Mouse (Mus musculus) embryo, embryonic 10.5 days (tissue): ENCODE results near the gene Plod3.

ENCODE experiments used
- DNase-seq: peaks from one replicate; pipeline ENCODE4 v3.0.0-alpha.2; 2015; ENCODE audit warnings: low spot score

The Plod3 gene

DNA sequence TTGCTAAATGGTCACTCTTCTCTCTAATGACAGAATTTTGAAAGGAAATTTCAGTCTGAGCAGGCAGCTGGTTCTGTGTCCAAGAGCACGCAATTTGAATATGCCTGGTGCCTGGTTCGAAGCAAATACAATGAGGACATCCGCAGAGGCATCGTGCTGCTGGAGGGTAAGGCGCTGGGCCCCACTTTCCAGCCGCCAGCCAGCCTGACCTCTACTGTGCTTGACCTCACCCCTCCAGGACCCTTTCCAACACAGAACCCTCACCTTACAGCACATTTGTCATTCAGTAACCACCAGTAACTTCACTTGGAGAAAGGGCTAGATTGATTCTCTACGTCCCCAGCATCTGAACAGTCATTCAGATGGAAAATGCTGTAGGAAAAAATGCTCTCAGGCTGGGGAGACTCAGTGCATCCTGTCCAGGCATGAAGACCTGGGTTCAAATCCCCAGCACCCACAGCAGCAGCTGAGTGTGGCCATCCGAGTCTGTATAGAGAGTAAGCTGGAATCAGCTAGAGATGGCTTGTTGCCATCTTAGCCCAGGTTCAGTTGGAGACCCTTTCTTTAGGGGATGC, 23.8 kb upstream of the Plod3 start:
- no peak for DNase-seq

DNA sequence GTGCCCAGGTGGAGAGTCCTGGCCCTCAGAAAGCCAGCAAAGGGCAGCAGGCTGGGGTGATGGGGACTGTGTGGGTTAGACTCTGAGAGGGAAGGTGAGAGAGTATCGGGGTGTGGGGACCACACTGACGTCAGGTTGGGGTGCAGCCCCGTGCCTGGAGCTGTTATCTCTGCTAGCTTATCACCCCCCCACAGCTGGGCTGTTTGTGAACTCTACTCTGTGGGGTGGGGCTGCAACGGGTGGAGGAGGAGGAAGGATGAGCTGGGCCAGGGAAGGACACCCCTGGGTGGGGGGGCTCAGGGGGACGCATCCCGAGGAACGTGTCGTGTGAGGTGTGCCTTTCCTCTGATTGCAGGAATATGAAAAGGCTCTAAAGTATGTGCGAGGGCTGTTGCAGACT, 21.6 kb upstream of the Plod3 start:
- no peak for DNase-seq

DNA sequence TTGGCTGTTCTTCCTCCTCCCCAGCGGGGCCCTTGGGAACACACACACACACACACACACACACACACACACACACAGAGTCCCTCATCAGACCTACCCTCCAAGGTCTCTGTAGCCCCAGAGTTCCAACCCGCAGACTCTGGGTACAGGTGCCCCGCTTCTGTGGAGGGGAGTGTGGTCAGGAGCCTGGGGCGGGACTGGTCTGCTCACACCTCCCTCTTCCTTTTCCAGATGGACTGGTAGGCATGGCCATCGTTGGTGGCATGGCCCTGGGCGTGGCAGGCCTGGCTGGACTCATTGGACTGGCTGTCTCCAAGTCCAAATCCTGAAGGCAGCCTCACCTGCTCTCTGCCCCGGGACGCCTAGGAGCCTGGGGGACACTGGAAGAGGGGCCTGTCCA, 21.1 kb upstream of the Plod3 start:
- DNase-seq: no peak

DNA sequence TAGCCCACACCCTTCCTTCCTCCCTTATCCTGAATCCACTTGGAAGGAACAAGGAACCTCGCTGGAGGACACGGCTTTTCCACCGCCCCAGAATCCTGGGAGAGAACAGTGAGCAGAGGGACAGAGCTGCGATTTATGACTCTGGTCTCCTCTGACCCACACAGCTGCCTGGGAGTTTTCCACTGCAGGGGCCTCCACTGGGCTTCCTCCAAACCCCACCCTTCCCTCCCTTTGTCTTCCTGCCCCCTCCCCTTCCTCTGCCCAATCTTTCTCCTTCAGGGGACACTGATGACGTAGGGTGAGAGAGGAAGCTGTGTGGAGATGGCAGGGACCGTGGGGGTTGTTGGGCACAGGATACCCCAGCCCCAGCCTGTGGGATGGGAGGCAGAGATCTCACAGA, 20.5 kb upstream of the Plod3 start, which contains the start of gene Cldn15:
Gene Cldn15 (plus strand): TSS at position 286 of the 400 bp plus-strand sequence.
- peak; percentile 23 for DNase-seq

DNA sequence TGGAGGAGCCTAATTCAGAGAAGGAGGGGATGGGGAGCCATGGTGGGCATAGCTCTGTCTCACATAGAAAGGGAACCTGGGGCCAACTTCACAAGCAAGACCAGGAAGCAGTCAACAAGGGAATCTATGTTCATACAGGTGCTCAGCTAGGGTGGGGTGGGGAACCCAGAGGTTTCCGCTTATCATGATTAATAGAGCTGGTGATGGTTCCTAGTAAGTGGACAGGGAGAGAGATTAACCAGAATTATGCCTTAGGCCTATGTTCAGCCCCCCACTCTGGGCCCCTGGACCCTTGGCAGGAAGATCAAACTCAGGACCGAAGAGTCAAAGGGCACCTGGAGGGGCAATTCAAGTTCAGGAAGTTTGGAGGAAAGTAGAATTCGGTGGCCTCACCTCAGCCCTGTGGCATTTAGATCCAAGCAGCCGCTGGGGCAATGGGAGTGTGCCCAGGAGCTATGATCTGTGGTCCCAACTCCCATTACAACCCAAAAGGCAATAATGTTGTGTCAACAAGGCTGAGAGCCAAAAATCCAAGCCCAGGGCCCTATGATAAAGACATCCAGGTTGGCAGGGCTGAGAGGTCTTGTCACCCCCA, 19.9 kb upstream of the Plod3 start:
- no peak for DNase-seq

DNA sequence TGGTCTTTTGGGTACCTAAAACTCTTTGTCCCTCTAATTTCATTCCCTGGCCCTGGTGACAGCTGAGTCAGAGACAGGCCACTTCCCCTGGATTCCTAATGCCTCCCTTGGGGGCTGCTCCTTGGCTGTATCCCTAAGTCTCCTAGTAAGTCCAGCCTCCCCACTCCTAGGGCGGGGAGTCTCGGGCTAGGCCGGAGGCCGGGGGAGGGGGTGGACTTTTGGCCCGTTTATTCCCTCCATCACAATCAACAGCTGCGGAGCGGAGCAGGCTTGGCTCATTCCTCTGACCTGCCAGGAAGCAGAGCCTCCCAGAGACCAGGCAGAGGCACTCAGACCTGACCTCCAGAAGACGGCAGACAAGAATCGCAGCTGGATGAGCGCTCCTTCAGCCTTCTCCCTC, 19.2 kb upstream of the Plod3 start:
- DNase-seq: no peak

DNA sequence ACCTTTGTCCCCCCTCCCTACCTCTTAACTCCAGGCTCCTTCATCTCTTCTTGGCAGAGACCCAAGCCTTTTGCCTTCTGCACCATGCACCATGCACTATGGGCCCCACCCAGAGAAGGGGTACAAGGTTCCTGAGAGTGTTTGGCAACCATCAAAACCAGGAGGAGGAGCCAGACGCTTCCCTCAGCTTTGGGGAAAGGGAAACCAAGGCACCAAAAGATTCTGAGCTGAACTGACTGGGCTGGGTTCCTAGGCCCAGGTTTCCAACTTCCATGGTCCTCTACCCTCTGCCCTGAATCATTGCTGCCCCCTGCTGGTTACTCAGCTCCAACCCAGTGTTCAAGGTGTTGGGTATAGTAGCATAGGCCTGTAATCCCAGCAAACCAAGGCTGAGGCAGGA, 16.1 kb upstream of the Plod3 start:
- peak; percentile 68 for DNase-seq

DNA sequence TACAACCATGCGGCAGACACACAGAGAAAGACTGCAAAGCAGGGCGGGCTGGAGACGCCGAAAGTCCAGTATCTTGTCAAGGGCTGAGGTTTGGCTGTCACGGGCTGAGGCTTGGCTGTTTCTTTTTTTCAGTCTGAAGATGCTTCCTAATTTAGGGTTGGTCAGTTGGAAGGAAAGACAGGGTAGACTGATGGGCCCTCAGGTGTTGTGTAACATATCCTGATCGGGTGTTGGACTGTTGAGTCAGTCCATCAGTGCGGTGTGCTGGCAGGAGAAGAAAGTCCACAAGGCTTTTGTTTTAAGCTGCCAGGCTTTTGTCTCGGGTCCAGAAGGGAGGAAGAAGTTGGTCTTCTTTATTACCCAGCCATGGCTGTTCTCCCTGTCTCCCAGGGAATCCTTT, 13.1 kb upstream of the Plod3 start:
- DNase-seq: no peak

DNA sequence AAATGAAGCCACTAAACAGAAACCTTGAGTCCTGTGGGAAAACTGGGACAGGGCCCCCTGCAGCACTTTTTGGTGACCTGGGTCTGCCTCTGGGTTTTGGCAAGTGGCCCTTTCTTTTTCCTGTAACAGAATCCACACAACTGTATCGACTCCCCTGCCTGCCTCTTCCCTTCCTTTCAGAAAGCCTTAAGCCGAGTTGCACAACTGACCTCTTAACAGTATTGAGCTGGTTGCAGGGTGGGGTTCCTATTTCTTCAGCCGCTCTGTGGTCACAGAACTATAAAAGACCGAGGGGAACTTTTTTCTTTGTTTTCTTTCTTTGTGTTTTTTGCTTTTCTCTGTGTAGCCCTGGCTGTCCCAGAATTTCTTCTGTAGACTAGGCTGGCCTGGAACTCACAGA, 9.1 kb upstream of the Plod3 start:
- no peak for DNase-seq

DNA sequence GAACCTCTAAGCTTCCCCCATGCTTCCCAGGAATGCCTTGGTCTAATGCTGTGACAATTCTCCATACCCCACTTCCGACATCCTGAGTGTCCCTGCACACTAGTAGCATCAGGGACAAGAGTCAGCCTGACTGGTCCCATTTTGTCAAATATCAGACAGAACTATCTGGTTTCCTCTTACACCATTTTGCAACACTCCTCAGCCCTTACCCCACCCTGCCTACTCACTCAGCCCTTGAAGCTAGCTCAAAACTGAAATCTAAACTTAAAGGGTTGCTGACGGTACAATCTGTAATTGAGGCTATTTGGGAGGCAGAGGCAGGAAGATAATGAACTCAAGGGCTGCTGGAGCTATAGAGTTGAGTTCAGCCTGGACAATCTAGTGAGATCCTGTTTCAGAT, 7.1 kb upstream of the Plod3 start:
- DNase-seq: no peak

DNA sequence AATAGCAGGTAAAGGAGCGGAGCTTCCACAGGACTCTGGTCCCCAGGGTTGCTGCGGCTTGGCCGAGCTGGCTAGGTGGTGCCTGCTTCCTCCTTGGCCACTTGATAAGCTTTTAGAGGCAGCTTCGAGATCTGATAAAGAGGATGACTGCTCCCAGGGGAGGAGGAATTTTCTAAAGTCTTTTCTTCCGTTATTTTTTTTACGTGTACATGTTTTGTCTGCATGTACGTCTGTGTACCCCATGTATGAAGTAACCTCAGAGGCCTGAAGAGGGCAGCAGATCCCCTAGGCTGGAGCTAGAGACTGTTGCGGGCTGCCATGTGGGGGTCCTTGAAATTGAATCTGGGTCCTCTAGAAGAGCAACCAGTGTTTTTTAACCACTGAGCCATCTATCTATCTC, 5.8 kb upstream of the Plod3 start:
- DNase-seq: no peak

DNA sequence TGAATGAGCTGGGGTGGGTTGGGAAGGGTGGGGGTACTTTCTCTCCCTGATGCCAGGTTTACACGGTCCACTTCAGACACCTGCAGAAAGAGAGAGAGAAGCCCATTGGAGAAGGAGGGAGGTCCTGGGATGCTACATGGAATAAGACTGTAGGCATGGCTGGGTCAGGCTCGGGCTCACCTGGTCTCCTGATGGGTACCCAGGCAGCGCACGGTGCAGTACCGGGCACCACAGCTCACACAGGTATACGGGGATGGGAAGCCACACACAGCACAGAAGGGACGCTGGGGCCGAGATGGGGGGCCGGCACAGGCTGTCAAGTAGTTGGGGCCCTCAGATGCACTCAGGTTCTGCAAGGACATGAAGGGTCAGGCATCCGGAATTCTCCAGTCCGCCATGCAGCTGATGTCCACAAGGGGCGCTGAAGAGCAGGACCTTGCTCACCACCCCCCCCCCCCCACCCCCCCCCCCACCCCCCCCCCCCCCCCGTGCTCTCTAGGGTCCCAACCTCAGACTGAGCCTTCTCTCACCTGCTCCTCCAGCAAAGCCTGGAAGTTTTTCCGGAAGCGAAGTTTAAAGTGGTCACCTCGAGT, 4.4 kb upstream of the Plod3 start:
- DNase-seq: peak; percentile 72

DNA sequence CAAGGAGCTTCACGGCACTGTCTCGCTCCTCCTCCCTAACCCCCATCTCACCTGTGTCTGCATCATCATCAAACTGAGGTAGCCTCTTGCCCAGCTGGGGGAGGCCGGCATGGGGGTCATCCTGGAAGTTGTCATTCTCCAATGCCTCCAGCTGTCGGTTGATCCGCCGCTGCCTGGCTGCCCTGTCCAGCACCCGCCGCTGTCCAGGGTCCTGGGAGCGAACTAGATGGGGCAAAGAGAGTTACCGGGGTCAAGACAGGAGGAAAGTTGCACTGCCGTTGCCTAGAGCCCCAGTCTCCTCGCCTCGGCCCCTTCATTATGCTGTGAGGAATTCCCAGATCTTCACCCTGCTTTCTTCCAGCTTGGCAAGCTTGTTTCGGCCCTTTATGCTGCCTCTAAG, 2.0 kb upstream of the Plod3 start:
- peak; percentile 29 for DNase-seq

DNA sequence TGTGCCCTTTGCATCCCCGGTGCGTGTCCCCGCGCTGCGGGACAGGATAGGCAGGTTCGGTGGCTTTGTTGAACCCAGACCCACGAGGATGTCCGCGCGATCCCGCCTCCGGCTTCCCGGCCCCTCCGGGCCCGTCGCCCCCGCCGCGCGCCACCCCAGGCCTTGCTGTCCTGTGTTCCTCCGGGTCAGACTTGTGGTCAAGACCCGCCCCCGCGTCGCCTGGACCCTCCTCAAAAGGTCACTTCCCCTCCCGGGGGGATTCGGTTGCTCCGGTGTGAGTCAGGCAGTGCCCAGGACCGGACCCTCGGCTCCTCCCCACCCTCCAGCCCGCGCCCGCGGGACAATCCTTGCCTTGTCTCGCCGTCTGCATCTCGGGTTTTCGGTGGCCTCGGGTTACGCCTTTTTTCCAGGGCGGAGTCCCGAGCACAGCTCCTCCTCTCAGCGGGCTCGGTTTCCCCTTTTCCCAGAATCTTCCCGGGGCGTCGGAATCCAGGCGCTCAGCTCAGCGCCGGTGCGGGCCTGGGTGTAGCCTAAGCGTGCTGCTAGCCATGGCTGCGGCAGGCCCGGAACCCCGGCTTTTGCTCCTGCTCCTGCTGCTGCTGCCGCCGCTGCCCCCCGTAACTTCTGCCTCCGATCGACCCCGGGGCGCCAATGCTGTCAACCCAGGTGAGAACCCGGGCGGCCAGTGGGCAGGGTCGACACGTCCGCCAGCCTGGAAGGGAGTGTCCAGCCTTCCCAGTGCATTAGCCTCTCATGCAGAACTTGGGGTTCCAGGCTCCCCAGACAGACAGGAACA, 517 bp downstream of the Plod3 start:
- DNase-seq: peak; percentile 80

DNA sequence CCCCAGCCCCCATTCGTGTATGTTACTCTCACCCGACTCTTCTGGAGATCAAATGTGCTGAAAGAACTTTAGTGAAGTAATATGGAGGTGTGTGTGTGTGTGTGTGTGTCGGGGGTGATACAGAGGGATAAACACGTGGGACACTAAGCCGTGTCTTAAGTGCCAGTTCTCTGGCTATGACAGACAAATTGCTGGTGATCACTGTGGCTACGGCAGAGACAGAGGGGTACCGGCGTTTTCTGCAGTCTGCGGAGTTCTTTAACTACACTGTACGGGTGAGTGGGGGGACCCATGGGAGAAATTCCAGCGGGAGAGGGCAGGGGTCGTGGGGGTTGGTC, 1.1 kb downstream of the Plod3 start, which contains the start of gene Znhit1:
Gene Znhit1 (minus strand): TSS at position 88 of the 338 bp plus-strand sequence.
- DNase-seq: peak; percentile 34

DNA sequence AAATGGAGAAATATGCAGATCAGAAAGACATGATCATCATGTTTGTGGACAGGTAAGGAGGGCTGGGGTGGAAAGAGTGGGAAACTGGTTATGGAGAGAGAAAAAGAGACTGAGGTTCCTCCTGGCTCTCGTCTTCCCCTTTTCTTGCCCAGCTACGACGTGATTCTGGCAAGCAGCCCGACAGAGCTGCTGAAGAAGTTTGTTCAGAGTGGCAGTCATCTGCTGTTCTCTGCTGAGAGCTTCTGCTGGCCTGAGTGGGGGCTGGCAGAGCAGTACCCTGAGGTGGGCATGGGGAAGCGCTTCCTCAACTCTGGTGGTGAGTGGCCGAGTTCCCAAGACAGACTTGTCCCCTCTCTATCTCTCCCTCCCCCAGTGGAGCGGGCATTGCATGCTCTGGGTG, 1.6 kb downstream of the Plod3 start:
- no peak for DNase-seq

DNA sequence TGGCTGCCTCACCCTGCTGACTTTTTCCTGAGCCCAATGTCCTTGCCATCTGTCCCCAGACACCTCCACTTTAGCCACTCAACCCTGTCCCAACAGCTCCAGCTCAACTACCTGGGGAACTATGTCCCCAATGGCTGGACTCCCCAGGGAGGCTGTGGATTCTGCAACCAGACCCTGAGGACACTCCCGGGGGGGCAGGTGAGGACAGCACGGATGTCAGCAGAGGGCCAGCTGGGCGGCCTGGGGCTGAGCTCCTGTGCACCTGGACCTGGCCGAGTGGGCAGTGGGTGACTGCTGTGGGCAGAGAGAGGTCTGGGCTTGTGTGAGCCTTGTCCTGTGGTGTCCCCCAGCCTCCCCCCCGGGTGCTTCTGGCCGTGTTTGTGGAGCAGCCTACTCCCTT, 3.0 kb downstream of the Plod3 start:
- no peak for DNase-seq

DNA sequence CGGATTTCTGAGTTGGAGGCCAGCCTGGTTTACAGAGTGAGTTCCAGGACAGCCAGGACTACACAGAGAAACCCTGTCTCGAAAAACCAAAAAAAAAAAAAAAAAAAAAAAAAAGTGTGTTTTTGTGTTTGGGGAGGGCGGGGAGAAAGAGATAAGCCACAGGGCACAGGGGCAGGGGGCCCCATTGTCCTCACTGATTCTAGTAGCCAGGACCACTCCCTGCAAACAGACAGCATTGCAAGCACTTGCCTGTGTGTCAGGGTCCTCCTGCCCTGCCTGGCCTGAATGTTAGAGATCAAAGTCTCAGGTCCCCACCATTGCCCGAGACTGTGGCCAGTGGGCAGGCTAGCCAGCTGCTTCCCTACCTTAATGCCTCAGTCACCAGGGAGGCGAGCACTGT, 12.6 kb downstream of the Plod3 start:
- no peak for DNase-seq

DNA sequence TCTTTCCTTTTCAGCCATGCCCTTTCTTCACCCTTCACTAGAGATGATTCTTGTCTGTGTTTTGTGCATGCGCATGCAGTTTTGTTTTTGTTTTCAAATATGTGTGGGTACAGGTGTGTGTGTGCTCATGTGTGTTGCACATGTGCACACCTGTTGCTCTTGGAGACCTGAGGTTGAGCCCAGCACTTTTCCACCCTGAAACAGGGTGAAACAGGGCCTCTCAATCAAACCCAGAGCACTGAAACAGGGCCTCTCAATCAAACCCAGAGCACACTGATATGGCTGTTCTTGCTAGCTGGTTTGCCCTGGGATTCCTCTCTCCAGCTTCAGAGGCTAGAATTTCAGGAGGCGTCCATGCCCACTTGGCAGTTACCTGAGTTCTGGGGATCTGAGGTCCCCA, 13.8 kb downstream of the Plod3 start:
- DNase-seq: peak; percentile 39

DNA sequence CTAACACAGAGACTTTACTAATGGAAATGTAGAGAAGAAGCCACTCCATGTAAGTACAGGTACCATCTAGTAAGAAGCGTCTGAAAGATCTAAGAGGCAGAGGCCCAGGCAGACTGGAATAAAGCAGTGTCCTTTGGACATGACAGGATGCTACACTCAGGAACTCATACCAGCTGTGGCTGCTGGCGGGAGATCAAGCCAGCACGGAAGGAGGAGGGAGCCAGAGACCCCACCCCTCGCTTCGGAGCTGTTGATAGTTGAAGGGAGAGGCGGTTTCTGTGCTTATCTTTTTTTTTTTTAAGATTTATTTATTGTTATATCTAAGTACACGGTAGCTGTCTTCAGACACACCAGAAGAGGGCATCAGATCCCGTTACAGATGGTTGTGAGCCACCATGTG, 20.5 kb downstream of the Plod3 start:
- no peak for DNase-seq

DNA sequence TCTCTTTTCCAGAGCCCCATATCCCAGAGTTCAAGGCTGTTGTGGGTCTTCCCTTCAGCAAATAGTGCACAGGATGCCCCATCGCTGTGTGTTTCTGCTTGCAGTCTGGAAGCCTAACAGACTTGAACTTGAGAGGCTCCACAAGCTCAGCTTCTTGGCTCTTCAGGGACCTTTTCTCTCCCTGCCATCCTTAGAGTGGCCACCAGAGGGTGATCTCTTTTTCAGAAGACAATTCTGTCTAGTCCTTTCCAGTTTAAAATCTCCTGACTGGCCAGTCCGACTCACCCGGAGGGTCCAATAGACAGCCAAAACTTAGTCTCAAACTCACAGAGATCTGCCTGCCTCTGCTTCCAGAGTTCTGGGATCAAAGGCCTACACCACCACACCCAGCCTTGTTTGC, 23.2 kb downstream of the Plod3 start:
- peak; percentile 80 for DNase-seq

DNA sequence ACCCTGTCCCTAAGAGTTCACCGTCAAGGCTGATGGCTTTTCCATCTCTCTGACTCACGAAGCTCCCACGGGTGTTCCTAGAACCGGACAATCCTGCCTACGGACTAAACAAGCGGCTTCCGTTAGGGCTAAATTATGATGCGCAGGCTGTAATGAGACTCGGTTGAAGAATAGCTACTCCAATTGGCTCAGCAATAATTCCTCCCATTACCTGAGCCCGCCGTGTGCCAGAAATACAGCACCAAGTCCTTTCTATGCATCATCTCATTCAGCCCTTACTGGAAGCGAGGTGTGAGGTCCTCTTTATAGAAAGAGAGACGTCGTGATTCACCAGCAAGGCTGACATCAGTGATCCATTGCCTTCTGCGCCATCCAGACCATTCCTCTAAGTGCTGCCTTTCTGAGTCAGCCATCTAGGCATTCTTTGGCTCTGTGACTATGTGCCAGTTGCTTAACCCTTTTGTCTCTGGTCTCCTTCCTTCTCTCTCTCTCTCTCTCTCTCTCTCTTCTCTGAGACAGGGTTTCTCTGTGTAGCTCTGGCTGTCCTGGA, 25.7 kb downstream of the Plod3 start:
- no peak for DNase-seq

DNA sequence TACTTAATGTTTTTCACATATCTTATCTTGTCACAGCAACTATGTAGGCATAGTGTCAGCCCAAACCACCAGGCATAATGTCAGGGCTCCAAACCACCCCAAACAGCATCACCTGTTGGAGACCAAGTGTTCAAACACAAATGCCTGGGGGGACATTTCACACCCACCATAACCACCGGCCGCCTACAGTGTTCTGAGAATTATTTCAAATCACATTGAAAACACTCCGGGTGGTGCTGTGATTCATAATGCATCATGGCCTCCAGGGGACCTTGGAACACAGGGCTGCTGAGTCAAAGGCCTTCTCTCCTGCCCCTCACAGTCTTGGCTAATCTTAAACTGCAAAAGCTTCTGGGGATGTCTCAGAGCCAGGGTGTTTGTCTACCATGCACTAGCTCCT, 29.1 kb downstream of the Plod3 start:
- no peak for DNase-seq
